Mouse (Mus musculus): ENCODE results near the gene Gm10096. TPM values are rescaled to one million over a fixed set of nuclear protein-coding genes. Genes with fewer than 3 reads are reported as not detected.
"Not testable (repeated sequence)": the region's sequence is repeated elsewhere in the genome, so short reads cannot be mapped to it uniquely, and the experiment has no call there.

Gene Gm10096
- not detected in 2 replicates for polyA plus RNA-seq (2014; fragmentation: Nextera tagmentation; extraction: Ambion mirVana)

DNA sequence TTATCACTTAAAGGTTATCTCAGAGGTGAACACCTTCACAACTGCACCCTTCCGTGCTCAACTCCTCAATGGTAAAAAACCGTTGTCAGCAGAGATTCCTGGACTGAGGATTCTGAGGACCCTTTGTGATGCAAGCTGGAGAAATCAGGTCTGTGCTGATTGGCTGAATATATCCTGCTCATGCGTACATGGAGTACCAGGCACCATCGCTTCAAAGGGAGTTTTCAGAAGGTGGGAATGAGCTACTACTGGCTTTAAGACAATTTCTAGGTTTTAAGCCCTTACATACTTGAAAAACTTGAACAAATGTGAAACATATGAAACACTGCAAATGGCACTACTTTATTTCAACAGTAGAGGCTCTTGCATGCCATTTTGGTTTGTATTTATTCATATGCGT is at the start of gene Gm10096:
Gm10096 (minus strand) TSS at position 101 of the 400 bp plus-strand sequence.
- not testable (repeated sequence) for H3K9ac ChIP-seq; H3K27ac ChIP-seq (ENCODE audit: low read depth); H3K4me2 ChIP-seq; H3K27me3 ChIP-seq (ENCODE audit: insufficient read depth, low read length); H3K36me3 ChIP-seq (ENCODE audit: insufficient read depth); H3K9me3 ChIP-seq (ENCODE audit: low read depth, low read length); ATAC-seq (ENCODE audit: insufficient read depth); H3K4me3 ChIP-seq (ENCODE audit: low read depth, low read length); H3K4me1 ChIP-seq (ENCODE audit: insufficient read depth); DNase-seq
- WGBS: no CpG with 5 or more reads among the region's 5 CpGs
